Mouse (Mus musculus) heart, postnatal 14 days (tissue): ENCODE measurements around the gene Ranbp1. TPM values are rescaled to one million over a fixed set of nuclear protein-coding genes. Genes with fewer than 3 reads are reported as not detected.
A peak's percentile ranks its signal among the peaks of the same experiment; 100 is the strongest.
"Not testable (repeated sequence)": the region's sequence is repeated elsewhere in the genome, so short reads cannot be mapped to it uniquely, and the experiment has no call there.

Experiments
- DNase-seq, 2 experiments: peaks; one replicate each; pipeline ENCODE4 v3.0.0; 2021 to 2022
- intact Hi-C: fragments of 180-260 bp; cut with DNase I; formaldehyde crosslinking; loops from one replicate; pipeline ENCODE4 v1.15.1; 2025
- long read RNA-seq, 2 experiments: library from polyadenylated mRNA; stranded (forward); transcript quantifications; one replicate each; pipeline ENCODE4 v2.0.0; 2021
- total RNA-seq, 2 experiments: library from RNA; stranded (reverse); gene quantifications; 2 replicates each; pipeline ENCODE4 v1.2.3; 2021

Gene Ranbp1
- 10 to 100 TPM; 43.6 to 52.4 TPM for total RNA-seq
- long read RNA-seq, experiment 1, transcript Ranbp1-202 (6 exons, 1,085 nt): major isoform, 114 of 118 reads
- long read RNA-seq, experiment 1, partial matches to known transcripts: 1 of 118 reads
- long read RNA-seq, experiment 1, other reads (novel, unspliced or antisense): 3 of 118 reads
- long read RNA-seq, experiment 2, transcript Ranbp1-202 (6 exons, 1,085 nt): major isoform, 88 of 92 reads
- long read RNA-seq, experiment 2, partial matches to known transcripts: 0 of 92 reads
- long read RNA-seq, experiment 2, other reads (novel, unspliced or antisense): 3 of 92 reads

- intact Hi-C loops: loop anchor here (2.0 kb wide), 1 partner anchor 38 kb away; no protein-coding TSS in a partner anchor
- peak; percentile 99 for DNase-seq
Observed at GRCm38 (mm10) chr16:18248433-18249363, at the start of gene Ranbp1, which contains the start of gene Trmt2a. TSS of gene Ranbp1 (minus strand) at chr16:18248732. TSS of gene Trmt2a (plus strand) at chr16:18248679.

GRCm38 (mm10) chr16:18289614-18290013 lies 41.1 kb upstream of the Ranbp1 start:
- intact Hi-C loops: not testable (repeated sequence)

GRCm38 (mm10) chr16:18289067-18289588 lies 40.6 kb upstream of the Ranbp1 start, which contains the start of gene Dgcr8:
TSS of gene Dgcr8 (minus strand) at chr16:18289246.
- intact Hi-C loops: no loop called here
- DNase-seq: peak; percentile 99

More at GRCm38 (mm10) chr16:18289614-18290013, 41.1 kb upstream of the Ranbp1 start:
- not testable (repeated sequence) for DNase-seq

- DNase-seq: peak in 1 of 2 experiments; percentile 88
- intact Hi-C loops: no loop called here
Observed at GRCm38 (mm10) chr16:18288581-18289061, 40.1 kb upstream of the Ranbp1 start.

- DNase-seq: no peak
Observed at GRCm38 (mm10) chr16:18288166-18288565, 39.6 kb upstream of the Ranbp1 start.

GRCm38 (mm10) chr16:18275166-18275565 lies 26.6 kb upstream of the Ranbp1 start:
- DNase-seq: no peak
- intact Hi-C loops: no loop called here

More at GRCm38 (mm10) chr16:18288166-18288565, 39.6 kb upstream of the Ranbp1 start:
- intact Hi-C loops: no loop called here

- intact Hi-C loops: no loop called here
- no peak for DNase-seq
Observed at GRCm38 (mm10) chr16:18268182-18268581, 19.6 kb upstream of the Ranbp1 start.

GRCm38 (mm10) chr16:18265024-18265423 lies 16.5 kb upstream of the Ranbp1 start:
- DNase-seq: no peak
- intact Hi-C loops: no loop called here

GRCm38 (mm10) chr16:18258221-18258620 lies 9.7 kb upstream of the Ranbp1 start, which contains the start of gene Gm49776:
TSS of gene Gm49776 (minus strand) at chr16:18258321.
- intact Hi-C loops: no loop called here
- no peak for DNase-seq

- intact Hi-C loops: no loop called here
- no peak for DNase-seq
Observed at GRCm38 (mm10) chr16:18253866-18254265, 5.3 kb upstream of the Ranbp1 start.

GRCm38 (mm10) chr16:18252736-18253135 lies 4.2 kb upstream of the Ranbp1 start:
- intact Hi-C loops: no loop called here

GRCm38 (mm10) chr16:18250828-18251790 lies 2.6 kb upstream of the Ranbp1 start:
- intact Hi-C loops: no loop called here
- DNase-seq: no peak

More at GRCm38 (mm10) chr16:18252736-18253135, 4.2 kb upstream of the Ranbp1 start:
- no peak for DNase-seq

GRCm38 (mm10) chr16:18250231-18250630 lies 1.7 kb upstream of the Ranbp1 start:
- no peak for DNase-seq
- intact Hi-C loops: no loop called here

GRCm38 (mm10) chr16:18249364-18249967 lies 934 bp upstream of the Ranbp1 start:
- intact Hi-C loops: loop anchor here (2.0 kb wide), 1 partner anchor 37 kb away; no protein-coding TSS in a partner anchor
- peak; percentile 43 to 53 for DNase-seq

- intact Hi-C loops: loop anchor here (2.0 kb wide), 1 partner anchor 39 kb away; no protein-coding TSS in a partner anchor
- no peak for DNase-seq
Observed at GRCm38 (mm10) chr16:18247521-18248399, 772 bp downstream of the Ranbp1 start.

GRCm38 (mm10) chr16:18241581-18241980 lies 7.0 kb downstream of the Ranbp1 start:
- no peak for DNase-seq
- intact Hi-C loops: no loop called here

- DNase-seq: no peak
- intact Hi-C loops: no loop called here
Observed at GRCm38 (mm10) chr16:18236676-18237501, 11.6 kb downstream of the Ranbp1 start.
